Mouse (Mus musculus) ES-E14 (cell line): Measurements from ENCODE around the gene Wbp11. TPM values are rescaled to one million over a fixed set of nuclear protein-coding genes. Genes with fewer than 3 reads are reported as not detected.
A peak's percentile ranks its signal among the peaks of the same experiment; 100 is the strongest.

Experiments used
- DNase-seq: peaks from one replicate; pipeline ENCODE4 v3.0.0-alpha.2; 2013; ENCODE audit warnings: low read depth, low spot score
- H3K27ac ChIP-seq: 2 replicates; pipeline ENCODE4 v1.5.1; 2012; ENCODE audit warnings: low read depth, mild to moderate bottlenecking, low read length, moderate library complexity, mixed read lengths; ENCODE audit not compliant: poor library complexity, insufficient read depth, severe bottlenecking
- H3K36me3 ChIP-seq: 2 replicates; pipeline ENCODE4 v1.6.1; 2012; ENCODE audit warnings: mild to moderate bottlenecking, low read length, moderate library complexity, mixed read lengths; ENCODE audit not compliant: control insufficient read depth, poor library complexity, insufficient read depth, severe bottlenecking
- H3K4me1 ChIP-seq, 2 experiments: fragments of 150-350 bp in 1 of 2; sonication (generic) in 1 of 2; 2 replicates each; pipeline ENCODE4 v1.6.1; 2012; ENCODE audit warnings: low read length in 2 of 2, mild to moderate bottlenecking in 1 of 2, mixed read lengths in 1 of 2; ENCODE audit not compliant: control insufficient read depth in 2 of 2, insufficient read depth in 2 of 2, poor library complexity in 1 of 2
- H3K4me3 ChIP-seq, 2 experiments: fragments of 150-350 bp in 1 of 2; sonication (generic) in 1 of 2; 2 replicates each; pipeline ENCODE4 v1.5.1; 2012; ENCODE audit warnings: low read length in 2 of 2, low read depth in 1 of 2, mild to moderate bottlenecking in 1 of 2, mixed read lengths in 1 of 2; ENCODE audit not compliant: insufficient read depth in 1 of 2, poor library complexity in 1 of 2, severe bottlenecking in 1 of 2
- H3K9ac ChIP-seq: 2 replicates; pipeline ENCODE4 v1.6.1; 2012; ENCODE audit warnings: low read depth, mild to moderate bottlenecking, low read length, mixed read lengths; ENCODE audit not compliant: poor library complexity, insufficient read depth, severe bottlenecking
- H3K9me3 ChIP-seq: fragments of 150-350 bp; sonication (generic); 2 replicates; pipeline ENCODE4 v1.6.1; 2012; ENCODE audit warnings: low read depth, mild to moderate bottlenecking, low read length; ENCODE audit not compliant: control insufficient read depth, insufficient read depth
- CHD2 ChIP-seq: IDR thresholded peaks from 2 replicates; pipeline ENCODE4 v1.6.1; 2014; ENCODE audit warnings: mild to moderate bottlenecking, low read depth, low read length, inconsistent platforms
- HCFC1 ChIP-seq: IDR thresholded peaks from 2 replicates; pipeline ENCODE4 v1.6.1; 2012; ENCODE audit warnings: low read length, inconsistent platforms, borderline replicate concordance; ENCODE audit not compliant: insufficient read depth
- MAFK ChIP-seq: IDR thresholded peaks from 2 replicates; pipeline ENCODE4 v1.6.1; 2014; ENCODE audit warnings: mild to moderate bottlenecking, low read depth, low read length, inconsistent platforms; ENCODE audit not compliant: insufficient read depth
- ZC3H11A ChIP-seq: IDR thresholded peaks from 2 replicates; pipeline ENCODE4 v1.6.1; 2012; ENCODE audit warnings: low read depth, mild to moderate bottlenecking, inconsistent platforms, low read length, borderline replicate concordance
- ZNF384 ChIP-seq: IDR thresholded peaks from 2 replicates; pipeline ENCODE4 v1.6.1; 2012; ENCODE audit warnings: low read depth, low read length, inconsistent platforms
- in situ Hi-C, 2 experiments: fragments of 600-800 bp; cut with MboI; formaldehyde crosslinking; loops; one replicate each; pipeline ENCODE4 v1.15.1; 2025; ENCODE audit warnings: low sequenced_read_pairs in 2 of 2, inconsistent platforms in 1 of 2; ENCODE audit not compliant: unreplicated experiment in 2 of 2
- total RNA-seq: library from RNA; depleted of rRNA; stranded (reverse); fragments of 300-350 nt; gene quantifications from 2 replicates; pipeline ENCODE4 v1.2.3, GENCODE M21; 2012

Wbp11 gene
- total RNA-seq, 1 experiment, result 41.7 TPM

- peak overlapping the region; percentile 80 to 98 for H3K4me3 ChIP-seq
- TF ChIP-seq ZNF384 (no peak), HCFC1 (no peak), CHD2 (no peak), MAFK (no peak), ZC3H11A (no peak)
- no peak overlapping the region; the same call in 1 of the 2 replicates for H3K27ac ChIP-seq
- H3K9me3 ChIP-seq, result no peaks in the 10 kb centered on the region
- H3K36me3 ChIP-seq, result peaks cover 15% of the 10 kb centered on the region
- H3K4me1 ChIP-seq, result peaks cover 0 to 18% of the 10 kb centered on the region in 2 experiments; a peak in 2 of 4 replicates
- no peak for DNase-seq
- in situ Hi-C loops, result no loop called here
- peak overlapping the region; percentile 93 for H3K9ac ChIP-seq
Observed at GRCm38 (mm10) chr6:136809077-136809476, 19.0 kb downstream of the Wbp11 start.

GRCm38 (mm10) chr6:136808631-136809046 lies 19.4 kb downstream of the Wbp11 start:
- H3K36me3 ChIP-seq, result peaks cover 11% of the 10 kb centered on the region
- H3K27ac ChIP-seq, result peak overlapping the region; percentile 83
- H3K4me3 ChIP-seq, result peak overlapping the region; percentile 80 to 98
- no peaks in the 10 kb centered on the region for H3K9me3 ChIP-seq
- peak overlapping the region; percentile 93 for H3K9ac ChIP-seq
- TF ChIP-seq HCFC1, result no peak
- TF ChIP-seq ZC3H11A, result no peak
- TF ChIP-seq CHD2, result no peak
- peaks cover 0 to 18% of the 10 kb centered on the region in 2 experiments; a peak in 2 of 4 replicates for H3K4me1 ChIP-seq
- no peak for DNase-seq
- in situ Hi-C loops, result no loop called here

GRCm38 (mm10) chr6:136808014-136808417 lies 20.0 kb downstream of the Wbp11 start, which contains the start of gene H2afj:
TSS of gene H2afj (plus strand) at chr6:136808244.
- peak within 1 kb of the TSS; percentile 83 for H3K27ac ChIP-seq
- peaks cover 3 to 17% of the 10 kb centered on the region in 2 experiments; a peak in 2 of 4 replicates for H3K4me1 ChIP-seq
- in situ Hi-C loops, result no loop called here
- peak within 1 kb of the TSS; percentile 93 for H3K9ac ChIP-seq
- peak; percentile 93 for DNase-seq
- peak within 1 kb of the TSS; percentile 80 to 98 for H3K4me3 ChIP-seq
- H3K9me3 ChIP-seq, result no peaks in the 10 kb centered on the region
- peaks cover 8% of the 10 kb centered on the region for H3K36me3 ChIP-seq
- TF ChIP-seq ZNF384 (no peak), CHD2 (peak; percentile 86), HCFC1 (no peak)

GRCm38 (mm10) chr6:136807395-136808013 lies 20.5 kb downstream of the Wbp11 start:
- TF ChIP-seq MAFK, result no peak
- no peak for TF ChIP-seq ZNF384
- no peak for TF ChIP-seq ZC3H11A
- TF ChIP-seq CHD2, result no peak
- no peak for TF ChIP-seq HCFC1
- H3K4me3 ChIP-seq, result peak overlapping the region; percentile 51 to 64
- peak overlapping the region; percentile 78 for H3K9ac ChIP-seq
- in situ Hi-C loops, result no loop called here
- DNase-seq, result no peak
- peaks cover 7% of the 10 kb centered on the region; the same call in 1 of the 2 replicates for H3K36me3 ChIP-seq
- peaks cover 4 to 16% of the 10 kb centered on the region in 2 experiments; a peak in 2 of 4 replicates for H3K4me1 ChIP-seq
- H3K9me3 ChIP-seq, result no peaks in the 10 kb centered on the region
- H3K27ac ChIP-seq, result peak overlapping the region; percentile 73; the same call in 1 of the 2 replicates
